Mouse (Mus musculus) C2C12 (cell line): ENCODE results near the gene Iqgap1. TPM values are rescaled to one million over a fixed set of nuclear protein-coding genes. Genes with fewer than 3 reads are reported as not detected.

Source experiments
- H3K27me3 ChIP-seq: one replicate; pipeline ENCODE4 v1.6.1; 2011; ENCODE audit not compliant: control insufficient read depth, insufficient read depth, insufficient read length
- H3K36me3 ChIP-seq: one replicate; pipeline ENCODE4 v1.6.1; 2011; ENCODE audit not compliant: control insufficient read depth, insufficient read depth
- H3K4me3 ChIP-seq: one replicate; pipeline ENCODE4 v1.5.1; 2011; ENCODE audit warnings: mild to moderate bottlenecking, control low read depth; ENCODE audit not compliant: poor library complexity, insufficient read depth, severe bottlenecking
- H3K79me2 ChIP-seq: one replicate; pipeline ENCODE4 v1.6.1; 2011; ENCODE audit not compliant: control insufficient read depth, insufficient read depth
- H3K79me3 ChIP-seq: one replicate; pipeline ENCODE4 v1.6.1; 2011; ENCODE audit warnings: low read depth, control low read depth
- H3ac ChIP-seq: one replicate; pipeline ENCODE3; 2011; ENCODE audit warnings: low read depth; ENCODE audit not compliant: control insufficient read depth, insufficient read length
- CEBPB ChIP-seq: IDR thresholded peaks from one replicate; pipeline ENCODE4 v1.6.1; 2011; ENCODE audit warnings: low read depth, mild to moderate bottlenecking, control low read depth, moderate library complexity
- CTCF ChIP-seq: IDR thresholded peaks from one replicate; pipeline ENCODE4 v1.5.1; 2011; ENCODE audit not compliant: control insufficient read depth, insufficient read depth, insufficient read length
- FOSL1 ChIP-seq: IDR thresholded peaks from one replicate; pipeline ENCODE4 v1.8.0; 2011; ENCODE audit warnings: mild to moderate bottlenecking, low read length; ENCODE audit not compliant: poor library complexity, insufficient read depth, severe bottlenecking
- MAX ChIP-seq: IDR thresholded peaks from one replicate; pipeline ENCODE4 v1.6.1; 2011; ENCODE audit warnings: mild to moderate bottlenecking, control low read depth
- MYOD1 ChIP-seq: IDR thresholded peaks from one replicate; pipeline ENCODE4 v1.6.1; 2011; ENCODE audit warnings: low read depth; ENCODE audit not compliant: control insufficient read depth, insufficient read length
- MYOG ChIP-seq: IDR thresholded peaks from one replicate; pipeline ENCODE4 v1.6.1; 2011; ENCODE audit not compliant: control insufficient read depth, insufficient read length; ENCODE audit errors: extremely low read depth
- USF1 ChIP-seq: IDR thresholded peaks from one replicate; pipeline ENCODE4 v1.6.1; 2011; ENCODE audit warnings: low read depth, mild to moderate bottlenecking, control low read depth, moderate library complexity
- polyA plus RNA-seq: library from polyadenylated mRNA; unstranded; fragments of >200 nt; fragmentation: generic; extraction: Trizol; gene quantifications from one replicate; pipeline ENCODE4 v1.2.1, GENCODE M21; 2012; ENCODE audit warnings: missing spikeins

Iqgap1 gene
- polyA plus RNA-seq, 1 experiment: 82.7 TPM

GRCm38 (mm10) chr7:80687721-80688555, 137.8 kb downstream of the Iqgap1 start:
- H3K79me2 ChIP-seq: peaks cover 50% of the 10 kb centered on the region
- H3K36me3 ChIP-seq: no peaks in the 10 kb centered on the region
- H3K27me3 ChIP-seq: no peaks in the 10 kb centered on the region
- H3K79me3 ChIP-seq: peaks cover 23% of the 10 kb centered on the region
- peak overlapping the region; percentile 93 for H3ac ChIP-seq
- peak overlapping the region; percentile 49 for H3K4me3 ChIP-seq
- no peak for TF ChIP-seq MAX
- no peak for TF ChIP-seq CEBPB
- TF ChIP-seq CTCF: no peak
- TF ChIP-seq FOSL1: no peak
- TF ChIP-seq MYOG: no peak
- no peak for TF ChIP-seq MYOD1
- TF ChIP-seq USF1: no peak

- no peaks in the 10 kb centered on the region for H3K36me3 ChIP-seq
- TF ChIP-seq FOSL1 (no peak), MYOG (no peak), CTCF (no peak), CEBPB (no peak), MYOD1 (no peak), USF1 (no peak), MAX (no peak)
- H3K4me3 ChIP-seq: no peak overlapping the region
- no peaks in the 10 kb centered on the region for H3K27me3 ChIP-seq
- H3K79me2 ChIP-seq: peaks cover 61% of the 10 kb centered on the region
- peaks cover 25% of the 10 kb centered on the region for H3K79me3 ChIP-seq
- H3ac ChIP-seq: no peak overlapping the region
Observed at GRCm38 (mm10) chr7:80685639-80686038, 140.1 kb downstream of the Iqgap1 start.

GRCm38 (mm10) chr7:80682630-80683029, 143.1 kb downstream of the Iqgap1 start:
- no peak for TF ChIP-seq USF1
- Histone ChIP-seq H3K79me2 (peaks cover 60% of the 10 kb centered on the region), H3K79me3 (peaks cover 25% of the 10 kb centered on the region), H3K4me3 (no peak overlapping the region), H3K36me3 (no peaks in the 10 kb centered on the region), H3ac (no peak overlapping the region), H3K27me3 (no peaks in the 10 kb centered on the region)

GRCm38 (mm10) chr7:80680218-80680847, 145.4 kb downstream of the Iqgap1 start:
- no peaks in the 10 kb centered on the region for H3K27me3 ChIP-seq
- peaks cover 12% of the 10 kb centered on the region for H3K79me3 ChIP-seq
- H3K36me3 ChIP-seq: no peaks in the 10 kb centered on the region
- H3K4me3 ChIP-seq: no peak overlapping the region
- no peak for TF ChIP-seq MAX
- no peak for TF ChIP-seq CEBPB
- TF ChIP-seq MYOG: no peak
- no peak for TF ChIP-seq CTCF
- no peak for TF ChIP-seq MYOD1
- no peak for TF ChIP-seq FOSL1
- no peak for TF ChIP-seq USF1
- no peak overlapping the region for H3ac ChIP-seq
- peaks cover 37% of the 10 kb centered on the region for H3K79me2 ChIP-seq

GRCm38 (mm10) chr7:80672323-80672722, 153.5 kb downstream of the Iqgap1 start:
- Histone ChIP-seq H3ac (no peak overlapping the region), H3K27me3 (no peaks in the 10 kb centered on the region), H3K79me3 (peaks cover 4% of the 10 kb centered on the region), H3K4me3 (no peak overlapping the region), H3K79me2 (no peaks in the 10 kb centered on the region), H3K36me3 (no peaks in the 10 kb centered on the region)
- TF ChIP-seq MAX: no peak
- TF ChIP-seq USF1: no peak
- no peak for TF ChIP-seq MYOD1
- no peak for TF ChIP-seq MYOG
- no peak for TF ChIP-seq CEBPB
- TF ChIP-seq FOSL1: no peak

GRCm38 (mm10) chr7:80670889-80671288, 154.9 kb downstream of the Iqgap1 start:
- Histone ChIP-seq H3K27me3 (no peaks in the 10 kb centered on the region), H3K4me3 (no peak overlapping the region), H3K79me2 (peaks cover 3% of the 10 kb centered on the region), H3K36me3 (no peaks in the 10 kb centered on the region), H3ac (no peak overlapping the region), H3K79me3 (peaks cover 4% of the 10 kb centered on the region)
- TF ChIP-seq MYOG (no peak), CTCF (no peak), CEBPB (no peak), MAX (no peak), USF1 (no peak)
